Mouse (Mus musculus) liver, adult 2 months (tissue): ENCODE data around the gene Zdhhc14. TPM values are rescaled to one million over a fixed set of nuclear protein-coding genes. Genes with fewer than 3 reads are reported as not detected.

Source experiments
- DNase-seq: peaks from one replicate; pipeline ENCODE4 v3.0.0-alpha.2; 2011; ENCODE audit warnings: low read depth, low spot score; ENCODE audit errors: extremely low read depth
- H3K27ac ChIP-seq: fragments of 200-500 bp; replicated peaks from 2 replicates; pipeline ENCODE4 v1.5.1; 2012; ENCODE audit warnings: low read depth, mild to moderate bottlenecking, control low read depth, inconsistent platforms, low read length; ENCODE audit not compliant: insufficient read depth
- H3K27me3 ChIP-seq: fragments of 200-500 bp; 2 replicates; pipeline ENCODE4 v1.6.1; 2012; ENCODE audit warnings: mild to moderate bottlenecking, moderate library complexity, low read length, inconsistent platforms; ENCODE audit not compliant: control insufficient read depth, insufficient read depth
- H3K36me3 ChIP-seq: fragments of 200-500 bp; 2 replicates; pipeline ENCODE4 v1.6.1; 2012; ENCODE audit warnings: low read length, inconsistent platforms; ENCODE audit not compliant: control insufficient read depth, insufficient read depth
- H3K4me1 ChIP-seq: fragments of 200-500 bp; 2 replicates; pipeline ENCODE4 v1.6.1; 2011; ENCODE audit warnings: low read length; ENCODE audit not compliant: control insufficient read depth, insufficient read depth
- H3K4me3 ChIP-seq: fragments of 200-500 bp; 2 replicates; pipeline ENCODE4 v1.5.1; 2011; ENCODE audit warnings: low read depth, mild to moderate bottlenecking, control low read depth, low read length, moderate library complexity; ENCODE audit not compliant: insufficient read depth
- H3K79me2 ChIP-seq: fragments of 200-500 bp; 2 replicates; pipeline ENCODE4 v1.6.1; 2012; ENCODE audit warnings: inconsistent platforms, mild to moderate bottlenecking, low read length, moderate library complexity; ENCODE audit not compliant: control insufficient read depth, insufficient read depth
- H3K9ac ChIP-seq: fragments of 200-500 bp; 2 replicates; pipeline ENCODE4 v1.6.1; 2012; ENCODE audit warnings: low read depth, mild to moderate bottlenecking, control low read depth, inconsistent platforms, low read length
- CTCF ChIP-seq: fragments of 200-500 bp; IDR thresholded peaks from 2 replicates; pipeline ENCODE4 v1.5.1; 2011; ENCODE audit warnings: low read depth, low read length, control low read depth
- POLR2A ChIP-seq: fragments of 200-500 bp; IDR thresholded peaks from 2 replicates; pipeline ENCODE4 v1.6.1; 2011; ENCODE audit warnings: low read length, control low read depth; ENCODE audit not compliant: insufficient read depth; ENCODE audit errors: extremely low read depth
- WGBS: fragments of 180-500 bp; shearing (Covaris S2); methylation state at CpG from one replicate; pipeline ENCODE4 v1.1.7; 2018; 5-methylcytosine and 5-hydroxymethylcytosine counted together
- polyA plus RNA-seq: library from polyadenylated mRNA; depleted of rRNA; stranded (reverse); fragments of >200 nt; gene quantifications from 2 replicates; pipeline ENCODE4 v1.2.3, GENCODE M21; 2012; rRNA removed
- total RNA-seq: library from RNA; depleted of rRNA; stranded (reverse); fragments of >200 nt; gene quantifications from 2 replicates; pipeline ENCODE4 v1.2.3, GENCODE M21; 2014; rRNA removed

Gene Zdhhc14
- total and polyA plus RNA-seq, 2 experiments, result 0.99 to 1.1 TPM

DNA sequence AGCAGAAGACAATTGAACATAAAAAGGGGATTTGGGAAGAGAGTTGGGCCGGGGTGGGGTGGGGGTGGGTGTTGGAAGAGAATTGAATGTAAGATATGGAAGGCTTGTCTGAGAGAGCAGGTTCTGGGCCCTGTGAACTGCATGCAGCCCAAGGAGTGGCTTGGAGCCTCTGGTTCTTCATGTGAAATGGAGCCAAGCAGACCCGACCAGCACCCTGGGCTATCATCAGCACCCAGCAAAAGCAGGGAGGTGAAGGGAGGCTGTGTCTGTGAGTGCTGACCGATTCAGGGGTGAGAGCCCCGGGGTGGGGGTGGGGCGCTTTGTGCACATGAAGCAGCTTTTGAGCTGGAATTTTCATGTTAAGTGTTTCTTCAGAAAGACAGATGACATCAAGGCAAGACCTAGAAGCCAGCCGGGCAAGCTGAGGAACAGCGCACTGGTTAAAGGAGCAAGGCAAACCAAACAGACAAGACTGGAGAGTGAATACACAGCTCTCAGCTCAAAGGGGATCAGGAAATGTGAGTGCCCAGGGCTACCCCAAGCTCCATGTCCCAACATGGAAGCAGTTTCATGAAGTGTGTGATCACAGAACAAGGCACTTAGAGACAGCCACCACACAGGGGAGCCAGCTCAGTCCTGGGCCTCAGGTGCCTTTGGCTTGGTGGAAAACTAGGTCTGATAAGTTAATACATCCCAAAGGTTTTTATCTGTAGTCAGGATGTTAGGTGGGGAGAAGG, 308.6 kb downstream of the Zdhhc14 start:
- H3K9ac ChIP-seq, result no peak overlapping the region
- H3K36me3 ChIP-seq, result no peaks in the 10 kb centered on the region
- DNase-seq, result no peak
- no peak overlapping the region for H3K4me3 ChIP-seq
- H3K27ac ChIP-seq, result no peak overlapping the region
- H3K79me2 ChIP-seq, result no peaks in the 10 kb centered on the region
- no peaks in the 10 kb centered on the region for H3K27me3 ChIP-seq
- peaks cover 8% of the 10 kb centered on the region for H3K4me1 ChIP-seq
- no peak for TF ChIP-seq CTCF
- no peak for TF ChIP-seq POLR2A
- WGBS, result 88% methylated on average over 7 of the region's 7 CpGs

DNA sequence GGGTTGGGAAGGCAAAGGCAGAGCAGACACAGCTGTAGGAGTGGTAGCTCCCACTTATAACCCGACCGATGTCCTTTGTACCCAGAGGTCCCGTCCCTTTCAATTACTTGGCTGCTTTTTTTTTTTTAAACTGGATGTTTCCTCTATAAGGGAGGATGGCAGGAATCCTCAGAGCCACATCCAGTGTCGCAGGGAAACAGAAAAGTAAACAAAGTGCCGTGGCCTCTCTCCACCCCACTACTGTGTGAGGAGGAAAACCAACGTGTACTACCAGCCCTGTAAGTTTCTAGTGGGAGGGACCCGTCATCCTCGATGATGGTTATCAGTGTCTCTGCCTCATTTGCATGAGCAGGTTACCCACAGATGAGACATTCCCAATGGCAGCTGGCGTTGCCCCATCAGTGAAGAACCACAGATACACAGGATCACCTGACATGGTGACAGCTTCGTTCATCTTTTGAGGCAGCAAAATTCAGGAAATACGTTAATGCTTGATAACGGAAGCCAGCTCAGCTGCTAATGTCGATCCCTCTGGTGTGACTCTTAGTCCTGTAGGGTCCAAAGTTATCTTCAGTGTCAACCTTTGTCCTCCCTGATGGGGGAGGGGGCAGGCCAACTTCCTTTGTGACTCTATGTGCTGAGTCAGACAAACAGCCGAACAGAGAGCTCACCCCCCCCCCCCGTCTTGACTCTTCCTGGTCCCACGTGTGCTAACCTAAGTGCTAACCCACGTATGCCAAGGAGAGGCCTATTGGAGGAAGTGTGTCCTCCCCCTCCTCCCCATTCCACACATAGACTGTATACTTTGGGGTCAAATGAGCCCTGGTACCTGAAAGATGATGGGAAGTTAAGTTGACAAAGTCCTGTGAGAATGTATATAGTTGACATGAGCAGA, 309.7 kb downstream of the Zdhhc14 start:
- H3K36me3 ChIP-seq, result no peaks in the 10 kb centered on the region
- no peaks in the 10 kb centered on the region for H3K79me2 ChIP-seq
- H3K4me1 ChIP-seq, result peaks cover 12% of the 10 kb centered on the region
- no peak for TF ChIP-seq CTCF
- no peak for TF ChIP-seq POLR2A
- no peaks in the 10 kb centered on the region for H3K27me3 ChIP-seq
- WGBS, result 39% methylated on average over 17 of the region's 17 CpGs
- H3K27ac ChIP-seq, result no peak overlapping the region
- H3K9ac ChIP-seq, result no peak overlapping the region
- peak; percentile 30 for DNase-seq
- no peak overlapping the region for H3K4me3 ChIP-seq

DNA sequence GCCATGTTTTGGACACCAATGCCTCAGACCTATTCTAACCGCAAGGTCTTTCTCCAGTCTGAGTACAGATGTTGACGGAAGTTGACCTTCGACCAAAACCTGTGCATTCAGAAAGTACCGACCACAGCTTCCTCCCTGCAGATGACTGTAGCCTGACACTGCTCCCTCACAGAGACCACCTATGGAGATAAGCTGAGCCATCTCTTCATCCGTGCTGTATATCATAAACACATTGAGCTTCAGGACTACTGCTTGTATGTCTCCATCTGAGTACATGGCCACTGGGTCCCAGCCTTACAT, 310.2 kb downstream of the Zdhhc14 start:
- H3K4me1 ChIP-seq, result peaks cover 12% of the 10 kb centered on the region
- H3K36me3 ChIP-seq, result no peaks in the 10 kb centered on the region
- TF ChIP-seq POLR2A, result no peak
- TF ChIP-seq CTCF, result no peak
- H3K4me3 ChIP-seq, result no peak overlapping the region
- DNase-seq, result no peak
- H3K9ac ChIP-seq, result no peak overlapping the region
- no peaks in the 10 kb centered on the region for H3K79me2 ChIP-seq
- H3K27ac ChIP-seq, result no peak overlapping the region
- no peaks in the 10 kb centered on the region for H3K27me3 ChIP-seq
- WGBS, result 83% methylated on average over 5 of the region's 5 CpGs

Other genes starting within 250 kb of the Zdhhc14 start
- 0.46 and 0.74 TPM in 2 replicates for gene Ldhal6b, start 73.8 kb upstream of the Zdhhc14 start, total RNA-seq
- 0.32 TPM in 1 of 2 replicates, not detected in the other for gene Ldhal6b, start 73.8 kb upstream of the Zdhhc14 start, polyA plus RNA-seq
- gene Tmem242, start 52.3 kb upstream of the Zdhhc14 start, total RNA-seq, result 44.5 and 59.8 TPM in 2 replicates
- gene Tmem242, start 52.3 kb upstream of the Zdhhc14 start, polyA plus RNA-seq, result 10.7 and 12.9 TPM in 2 replicates